Mouse (Mus musculus) E14TG2a.4 (cell line): ENCODE results near the gene Nob1.

Experiments
- CTCF ChIP-seq: conservative IDR thresholded peaks from 2 replicates; pipeline ENCODE4 v1.5.1; 2014; ENCODE audit warnings: low read length
- NANOG ChIP-seq: IDR thresholded peaks from 2 replicates; pipeline ENCODE4 v1.6.1; 2014; ENCODE audit warnings: borderline replicate concordance, low read length, mixed read lengths
- POU5F1 ChIP-seq: IDR thresholded peaks from 2 replicates; pipeline ENCODE4 v1.6.1; 2014; ENCODE audit warnings: low read length, borderline replicate concordance

DNA sequence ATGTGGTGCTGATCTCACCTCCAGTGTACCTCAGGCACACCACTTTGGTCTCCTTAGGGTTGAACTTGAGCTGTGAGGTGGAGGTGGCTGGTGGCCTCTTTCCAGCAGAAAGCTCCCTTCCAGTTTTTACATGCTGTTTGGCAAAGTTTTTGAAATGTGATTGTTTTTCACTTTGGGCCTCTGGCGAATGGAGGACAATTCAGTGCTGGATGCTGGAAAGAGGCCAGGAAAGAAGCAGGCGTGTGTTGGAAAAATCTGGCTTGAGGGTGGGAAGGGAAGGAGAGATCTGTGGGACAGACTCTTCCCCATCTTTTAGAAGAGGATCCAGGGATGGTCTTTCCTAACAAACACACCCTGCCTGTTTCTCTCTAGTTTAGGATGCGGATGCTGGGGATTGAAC is 19.8 kb upstream of the Nob1 start:
- TF ChIP-seq CTCF: no peak
- no peak for TF ChIP-seq POU5F1
- no peak for TF ChIP-seq NANOG
